Mouse (Mus musculus) urinary bladder, postnatal 14 days (tissue): ENCODE data around the gene Trnp1.
"Not testable (repeated sequence)": the region's sequence is repeated elsewhere in the genome, so short reads cannot be mapped to it uniquely, and the experiment has no call there.

Source experiments
- DNase-seq: peaks from one replicate; pipeline ENCODE4 v3.0.0; 2021; ENCODE audit warnings: low spot score

Gene Trnp1

GRCm38 (mm10) chr4:133498160-133498724, at the start of gene Trnp1:
Gene Trnp1 (minus strand): TSS chr4:133498550.
- peak; percentile 84 for DNase-seq

- DNase-seq, result peak; percentile 97
These were observed 47.2 kb upstream of the Trnp1 start, which contains the start of gene Nudc for GRCm38 (mm10) chr4:133545272-133546231. Gene Nudc (minus strand): TSS chr4:133545996.

- DNase-seq, result no peak
These were observed 38.3 kb upstream of the Trnp1 start for GRCm38 (mm10) chr4:133536652-133537051.

GRCm38 (mm10) chr4:133536081-133536480, 37.7 kb upstream of the Trnp1 start:
- no peak for DNase-seq

GRCm38 (mm10) chr4:133532777-133533176, 34.4 kb upstream of the Trnp1 start:
- DNase-seq, result no peak

- DNase-seq, result no peak
These were observed 29.4 kb upstream of the Trnp1 start for GRCm38 (mm10) chr4:133527788-133528187.

- DNase-seq, result no peak
These were observed 23.2 kb upstream of the Trnp1 start for GRCm38 (mm10) chr4:133521502-133521901.

- peak; percentile 28 for DNase-seq
These were observed 21.0 kb upstream of the Trnp1 start for GRCm38 (mm10) chr4:133519369-133519665.

- peak; percentile 86 for DNase-seq
These were observed 20.4 kb upstream of the Trnp1 start, which contains the start of gene Kdf1 for GRCm38 (mm10) chr4:133518601-133519368. Gene Kdf1 (plus strand): TSS chr4:133518963.

- peak; percentile 75 for DNase-seq
These were observed 14.6 kb upstream of the Trnp1 start for GRCm38 (mm10) chr4:133512972-133513371.

GRCm38 (mm10) chr4:133512511-133512910, 14.2 kb upstream of the Trnp1 start:
- not testable (repeated sequence) for DNase-seq

GRCm38 (mm10) chr4:133511050-133511449, 12.7 kb upstream of the Trnp1 start:
- no peak for DNase-seq

- no peak for DNase-seq
These were observed 10.6 kb upstream of the Trnp1 start for GRCm38 (mm10) chr4:133508990-133509389.

GRCm38 (mm10) chr4:133506573-133506972, 8.2 kb upstream of the Trnp1 start:
- no peak for DNase-seq

- no peak for DNase-seq
These were observed 6.6 kb upstream of the Trnp1 start for GRCm38 (mm10) chr4:133504755-133505485.

GRCm38 (mm10) chr4:133504300-133504699, 6.0 kb upstream of the Trnp1 start:
- no peak for DNase-seq

GRCm38 (mm10) chr4:133501514-133501913, 3.2 kb upstream of the Trnp1 start:
- DNase-seq, result no peak

GRCm38 (mm10) chr4:133497461-133498159, 740 bp downstream of the Trnp1 start:
- DNase-seq, result peak; percentile 22

GRCm38 (mm10) chr4:133496738-133497445, 1.5 kb downstream of the Trnp1 start:
- no peak for DNase-seq

GRCm38 (mm10) chr4:133495711-133496110, 2.6 kb downstream of the Trnp1 start:
- DNase-seq, result peak; percentile 37

- no peak for DNase-seq
These were observed 3.5 kb downstream of the Trnp1 start for GRCm38 (mm10) chr4:133494867-133495266.
